Comparison of ENCODE assay signal across 8 mouse cellular contexts in genomic region chr2:75985124-75985523, GRCm38 (mm10). TPM values are rescaled to one million over a fixed set of nuclear protein-coding genes. Genes with fewer than 3 reads are reported as not detected.
DNase-seq lines count a peak whose midpoint lies in the region; ATAC-seq and TF ChIP-seq lines count a peak whose summit lies in the region.

No protein-coding gene starts in this region.

- ATAC-seq in heart, postnatal 0 days (ENCODE audit: insufficient read depth, low read depth) = peak; percentile 59
- peak; percentile 59; the same call in 1 of the 2 replicates for ATAC-seq in liver, postnatal 0 days
- ATAC-seq in neural tube, embryonic 12.5 days (ENCODE audit: low FRiP score, low read depth) = no peak

- H3K9me3 ChIP-seq in heart, postnatal 0 days (replicated peaks; ENCODE audit: control insufficient read depth, low read length) = no peaks in the 10 kb centered on the region
- H3K9me3 ChIP-seq in liver, postnatal 0 days (ENCODE audit: low read length) = no peaks in the 10 kb centered on the region
- no peaks in the 10 kb centered on the region for H3K9me3 ChIP-seq in neural tube, embryonic 12.5 days

- peak; percentile 97 for TF ChIP-seq CTCF in cortical plate, adult 2 months (IDR thresholded peaks at IDR 0.05; ENCODE audit: extremely low read depth, insufficient read depth, low read length)
- TF ChIP-seq CTCF in heart, postnatal 0 days (IDR thresholded peaks at IDR 0.05; ENCODE audit: low read depth) = peak; percentile 95
- peak; percentile 92 for TF ChIP-seq CTCF in liver, postnatal 0 days (IDR thresholded peaks at IDR 0.05; ENCODE audit: low read depth)

- no peak overlapping the region for H3K9ac ChIP-seq in heart, postnatal 0 days (replicated peaks; ENCODE audit: low read depth, low read length)
- H3K9ac ChIP-seq in liver, postnatal 0 days (replicated peaks) = no peak overlapping the region
- H3K9ac ChIP-seq in neural tube, embryonic 12.5 days = no peak overlapping the region

- no peak for TF ChIP-seq EP300 in heart, postnatal 0 days (IDR thresholded peaks at IDR 0.05; ENCODE audit: low read depth)
- no peak for TF ChIP-seq EP300 in liver, postnatal 0 days (IDR thresholded peaks at IDR 0.05; ENCODE audit: low read depth)

- H3K27ac ChIP-seq in cortical plate, adult 2 months (ENCODE audit: insufficient read depth, low read length) = no peak overlapping the region
- no peak overlapping the region for H3K27ac ChIP-seq in heart, postnatal 0 days (ENCODE audit: low read depth)
- H3K27ac ChIP-seq in liver, postnatal 0 days (ENCODE audit: low read depth) = no peak overlapping the region
- no peak overlapping the region for H3K27ac ChIP-seq in neural tube, embryonic 12.5 days

- TF ChIP-seq POLR2A in cortical plate, adult 2 months (IDR thresholded peaks at IDR 0.05; ENCODE audit: extremely low read depth, insufficient read depth, low read length) = no peak

- H3K27me3 ChIP-seq in heart, postnatal 0 days (ENCODE audit: control insufficient read depth, insufficient read depth, low read length) = no peaks in the 10 kb centered on the region
- no peaks in the 10 kb centered on the region for H3K27me3 ChIP-seq in liver, postnatal 0 days (ENCODE audit: insufficient read depth, low read length)
- no peaks in the 10 kb centered on the region for H3K27me3 ChIP-seq in neural tube, embryonic 12.5 days (replicated peaks)

- WGBS in heart, postnatal 0 days = 0% methylated on average over 2 of the region's 2 CpGs
- 0% methylated on average over 2 of the region's 2 CpGs for WGBS in liver, postnatal 0 days (ENCODE audit: insufficient replicate concordance)
- WGBS in neural tube, embryonic 12.5 days = 0% methylated on average over 2 of the region's 2 CpGs

- no peak overlapping the region for H3K4me2 ChIP-seq in heart, postnatal 0 days (ENCODE audit: low read depth, low read length)
- no peak overlapping the region for H3K4me2 ChIP-seq in liver, postnatal 0 days (ENCODE audit: low read depth, low read length)
- peak overlapping the region; percentile 20; the same call in 1 of the 2 replicates for H3K4me2 ChIP-seq in neural tube, embryonic 12.5 days (replicated peaks)

- no peak overlapping the region for H3K4me3 ChIP-seq in cortical plate, adult 2 months (ENCODE audit: insufficient read depth, low read length)
- H3K4me3 ChIP-seq in heart, postnatal 0 days (ENCODE audit: low read depth, low read length) = no peak overlapping the region
- H3K4me3 ChIP-seq in liver, postnatal 0 days (ENCODE audit: low read depth, low read length) = no peak overlapping the region
- H3K4me3 ChIP-seq in neural tube, embryonic 12.5 days = no peak overlapping the region

- no peaks in the 10 kb centered on the region for H3K36me3 ChIP-seq in heart, postnatal 0 days (replicated peaks; ENCODE audit: control insufficient read depth, insufficient read depth, low read length)
- no peaks in the 10 kb centered on the region for H3K36me3 ChIP-seq in liver, postnatal 0 days (replicated peaks; ENCODE audit: insufficient read depth, low read length)
- no peaks in the 10 kb centered on the region for H3K36me3 ChIP-seq in neural tube, embryonic 12.5 days

- H3K4me1 ChIP-seq in cortical plate, adult 2 months (ENCODE audit: control insufficient read depth, insufficient read depth, low read length) = no peaks in the 10 kb centered on the region; the same call in 1 of the 2 replicates
- no peaks in the 10 kb centered on the region for H3K4me1 ChIP-seq in heart, postnatal 0 days (ENCODE audit: control insufficient read depth, insufficient read depth)
- peaks cover 2% of the 10 kb centered on the region; the same call in 1 of the 2 replicates for H3K4me1 ChIP-seq in liver, postnatal 0 days (ENCODE audit: insufficient read depth)
- H3K4me1 ChIP-seq in neural tube, embryonic 12.5 days = peaks cover 27% of the 10 kb centered on the region

- DNase-seq in A20 (ENCODE audit: low read depth, low spot score) = peak; percentile 68
- peak; percentile 51 for DNase-seq in Muller cell, postnatal 12 days (ENCODE audit: inconsistent ontology term)
- DNase-seq in heart, postnatal 0 days (ENCODE audit: low spot score) = peak; percentile 60
- peak; percentile 68 to 71 for DNase-seq in kidney, postnatal 25 days
- peak; percentile 43 for DNase-seq in liver, postnatal 0 days
- peak; percentile 58 for DNase-seq in thymus, postnatal 14 days

RNA-seq across cellular contexts. Expression of gene Ttc30a1, which starts 3.4 kb away (rescaled TPM):
- polyA plus RNA-seq in cortical plate, adult 2 months (2012; rRNA removed) = 2.8 and 3.0 TPM in 2 replicates
- 7.3 and 9.4 TPM in 2 replicates for total RNA-seq in heart, postnatal 0 days (2014; rRNA removed; ENCODE audit: low replicate concordance)
- 3.3 and 3.7 TPM in 2 replicates for polyA plus RNA-seq in heart, postnatal 0 days (2015; fragmentation: Nextera tagmentation; extraction: Ambion mirVana)
- 1.0 and 1.1 TPM in 2 replicates for polyA plus RNA-seq in liver, postnatal 0 days (2015; fragmentation: Nextera tagmentation; extraction: Ambion mirVana)
- polyA plus RNA-seq in neural tube, embryonic 12.5 days (2016; fragmentation: Nextera tagmentation; extraction: Ambion mirVana) = 8.3 and 8.5 TPM in 2 replicates

RNA-seq across cellular contexts. Expression of gene Ttc30a2, which starts 7.2 kb away (rescaled TPM):
- 0.11 and 0.19 TPM in 2 replicates for polyA plus RNA-seq in cortical plate, adult 2 months (2012; rRNA removed)
- 0.23 and 2.6 TPM in 2 replicates for total RNA-seq in heart, postnatal 0 days (2014; rRNA removed; ENCODE audit: low replicate concordance)
- 1.2 and 1.4 TPM in 2 replicates for polyA plus RNA-seq in heart, postnatal 0 days (2015; fragmentation: Nextera tagmentation; extraction: Ambion mirVana)
- polyA plus RNA-seq in liver, postnatal 0 days (2015; fragmentation: Nextera tagmentation; extraction: Ambion mirVana) = 0.22 and 0.26 TPM in 2 replicates
- 0.93 and 1.0 TPM in 2 replicates for polyA plus RNA-seq in neural tube, embryonic 12.5 days (2016; fragmentation: Nextera tagmentation; extraction: Ambion mirVana)

RNA-seq across cellular contexts. Expression of gene Ttc30b, which starts 46.7 kb away (rescaled TPM):
- polyA plus RNA-seq in cortical plate, adult 2 months (2012; rRNA removed) = 9.6 and 10.6 TPM in 2 replicates
- total RNA-seq in heart, postnatal 0 days (2014; rRNA removed; ENCODE audit: low replicate concordance) = 22.6 and 26.7 TPM in 2 replicates
- polyA plus RNA-seq in heart, postnatal 0 days (2015; fragmentation: Nextera tagmentation; extraction: Ambion mirVana) = 13.8 and 14.0 TPM in 2 replicates
- polyA plus RNA-seq in liver, postnatal 0 days (2015; fragmentation: Nextera tagmentation; extraction: Ambion mirVana) = 1.5 and 1.6 TPM in 2 replicates
- polyA plus RNA-seq in neural tube, embryonic 12.5 days (2016; fragmentation: Nextera tagmentation; extraction: Ambion mirVana) = 8.5 and 10.2 TPM in 2 replicates
